Mouse (Mus musculus): ENCODE results near the gene Gnptg. TPM values are rescaled to one million over a fixed set of nuclear protein-coding genes. Genes with fewer than 3 reads are reported as not detected.
"Not testable (repeated sequence)": the region's sequence is repeated elsewhere in the genome, so short reads cannot be mapped to it uniquely, and the experiment has no call there.

Gene Gnptg
- polyA plus RNA-seq, 1 experiment, result 22.4 TPM

DNA sequence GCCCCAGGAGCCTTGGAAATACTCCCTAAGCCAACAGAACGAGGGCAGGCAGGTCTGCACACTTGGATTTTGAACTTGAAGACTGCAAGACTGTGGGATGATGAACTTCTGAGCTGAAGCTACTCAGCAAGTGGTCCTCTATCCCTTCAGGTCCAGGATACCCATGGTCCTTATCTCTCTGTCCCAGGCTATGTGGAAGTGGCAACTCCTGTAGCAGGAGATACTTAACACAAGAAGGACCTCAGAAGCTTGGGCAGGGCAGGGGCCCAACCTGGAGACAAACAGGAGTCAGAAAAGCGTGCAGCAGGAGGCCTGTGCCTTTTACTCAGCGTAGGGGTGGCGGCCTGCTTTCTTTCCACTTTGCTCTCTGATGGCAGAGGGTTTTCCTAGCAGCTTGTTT, 14.3 kb downstream of the Gnptg start:
- Histone ChIP-seq H3K4me1 (ENCODE audit: control insufficient read depth, insufficient read depth, insufficient read length) (peaks cover 30% of the 10 kb centered on the region), H3K36me3 (ENCODE audit: control insufficient read depth, insufficient read depth, low read length) (peaks cover 14% of the 10 kb centered on the region), H3K4me3 (ENCODE audit: extremely low read depth, insufficient read depth, insufficient read length) (no peak overlapping the region), H3K27me3 (ENCODE audit: control insufficient read depth, insufficient read depth, low read length) (no peaks in the 10 kb centered on the region), H3K27ac (ENCODE audit: insufficient read depth, low read length) (no peak overlapping the region)
- DNase-seq (ENCODE audit: low read depth in 1 of 2, low spot score in 2 of 2), result no peak
- TF ChIP-seq POLR2A (IDR thresholded peaks at IDR 0.05; ENCODE audit: low read depth, low read length), result no peak
- TF ChIP-seq CTCF (IDR thresholded peaks at IDR 0.05; ENCODE audit: extremely low read depth, insufficient read depth, insufficient read length, insufficient replicate concordance), result no peak
- 88% methylated on average over 4 of the region's 4 CpGs for WGBS

DNA sequence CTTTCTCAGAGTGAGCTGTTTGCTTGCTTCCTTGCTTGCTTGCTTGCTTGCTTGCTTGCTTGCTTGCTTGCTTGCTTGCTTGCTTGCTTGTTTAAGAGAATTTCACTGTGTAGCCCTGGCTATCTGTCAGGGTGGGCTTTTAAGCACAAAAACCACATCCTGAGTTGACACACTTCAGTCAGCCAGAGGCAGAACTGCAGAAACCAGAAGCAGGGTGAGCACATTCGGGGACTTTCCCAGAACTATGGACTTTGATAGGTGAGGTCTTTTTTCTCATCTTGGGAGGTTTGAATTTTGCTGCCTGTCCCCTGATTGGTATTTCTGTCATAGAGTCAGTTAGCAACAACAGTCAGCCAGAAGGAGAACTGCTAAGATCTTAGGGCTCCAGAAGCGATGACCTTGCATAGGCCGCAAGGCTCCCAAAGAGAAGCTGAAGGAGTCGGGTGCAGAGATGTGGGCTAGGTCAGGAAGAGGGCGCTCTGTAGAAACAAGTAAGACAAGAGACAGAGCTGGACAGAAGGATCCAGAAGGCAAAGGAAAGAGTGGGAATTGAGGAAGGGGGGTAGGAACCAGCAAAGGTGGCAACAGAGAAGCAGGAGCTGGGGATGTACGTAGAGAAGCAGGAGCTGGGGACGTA, 15.2 kb downstream of the Gnptg start:
- TF ChIP-seq POLR2A (IDR thresholded peaks at IDR 0.05; ENCODE audit: low read depth, low read length) (no peak), CTCF (IDR thresholded peaks at IDR 0.05; ENCODE audit: extremely low read depth, insufficient read depth, insufficient read length, insufficient replicate concordance) (no peak)
- H3K27me3 ChIP-seq (ENCODE audit: control insufficient read depth, insufficient read depth, low read length), result no peaks in the 10 kb centered on the region
- peaks cover 9% of the 10 kb centered on the region for H3K36me3 ChIP-seq (ENCODE audit: control insufficient read depth, insufficient read depth, low read length)
- H3K4me3 ChIP-seq (ENCODE audit: extremely low read depth, insufficient read depth, insufficient read length), result peak overlapping the region; percentile 0; the same call in 1 of the 2 replicates
- DNase-seq (ENCODE audit: low read depth in 1 of 2, low spot score in 2 of 2), result peak; percentile 42 to 53
- H3K27ac ChIP-seq (ENCODE audit: insufficient read depth, low read length), result peak overlapping the region; percentile 72
- peaks cover 34% of the 10 kb centered on the region for H3K4me1 ChIP-seq (ENCODE audit: control insufficient read depth, insufficient read depth, insufficient read length)
- WGBS, result 58% methylated on average over 7 of the region's 7 CpGs

DNA sequence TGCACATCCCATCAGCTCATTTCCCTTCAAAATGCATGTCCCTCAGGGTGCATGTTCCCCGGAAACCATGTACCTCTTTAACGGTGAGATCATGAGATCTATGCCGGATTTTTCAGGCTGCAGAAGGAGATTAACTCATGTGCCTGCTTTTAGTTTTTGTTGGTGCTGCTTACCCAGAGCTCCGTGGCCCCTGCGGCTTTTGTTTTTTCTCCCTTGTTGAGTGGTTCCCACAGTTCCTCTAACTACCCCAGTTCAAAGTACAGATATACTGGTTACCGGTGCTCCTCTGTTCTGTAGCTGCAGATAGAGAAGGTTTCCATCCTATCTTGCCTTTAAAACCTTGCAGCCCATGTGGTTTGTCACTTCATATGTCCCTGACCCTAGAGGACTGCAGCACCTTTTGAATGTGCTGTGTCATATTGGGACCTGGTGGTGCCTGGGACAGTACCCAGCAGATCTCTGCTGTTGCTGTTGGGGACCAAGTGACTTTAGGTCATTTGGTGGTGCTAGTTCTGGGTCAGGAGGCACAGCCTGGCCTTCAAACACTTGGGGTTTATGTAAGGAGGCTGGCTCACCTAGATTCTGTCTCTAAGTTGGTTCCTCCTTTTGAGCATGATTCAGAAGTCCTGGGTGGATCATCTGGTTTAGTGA, 16.8 kb downstream of the Gnptg start:
- peak overlapping the region; percentile 19 for H3K4me3 ChIP-seq (ENCODE audit: extremely low read depth, insufficient read depth, insufficient read length)
- DNase-seq (ENCODE audit: low read depth in 1 of 2, low spot score in 2 of 2), result no peak
- H3K36me3 ChIP-seq (ENCODE audit: control insufficient read depth, insufficient read depth, low read length), result peaks cover 7% of the 10 kb centered on the region; the same call in 1 of the 2 replicates
- 16% methylated on average over 6 of the region's 6 CpGs for whole genome bisulfite sequencing
- H3K4me1 ChIP-seq (ENCODE audit: control insufficient read depth, insufficient read depth, insufficient read length), result peaks cover 34% of the 10 kb centered on the region
- H3K27ac ChIP-seq (ENCODE audit: insufficient read depth, low read length), result peak overlapping the region; percentile 71
- no peaks in the 10 kb centered on the region for H3K27me3 ChIP-seq (ENCODE audit: control insufficient read depth, insufficient read depth, low read length)
- TF ChIP-seq CTCF (IDR thresholded peaks at IDR 0.05; ENCODE audit: extremely low read depth, insufficient read depth, insufficient read length, insufficient replicate concordance) (no peak), POLR2A (IDR thresholded peaks at IDR 0.05; ENCODE audit: low read depth, low read length) (no peak)

DNA sequence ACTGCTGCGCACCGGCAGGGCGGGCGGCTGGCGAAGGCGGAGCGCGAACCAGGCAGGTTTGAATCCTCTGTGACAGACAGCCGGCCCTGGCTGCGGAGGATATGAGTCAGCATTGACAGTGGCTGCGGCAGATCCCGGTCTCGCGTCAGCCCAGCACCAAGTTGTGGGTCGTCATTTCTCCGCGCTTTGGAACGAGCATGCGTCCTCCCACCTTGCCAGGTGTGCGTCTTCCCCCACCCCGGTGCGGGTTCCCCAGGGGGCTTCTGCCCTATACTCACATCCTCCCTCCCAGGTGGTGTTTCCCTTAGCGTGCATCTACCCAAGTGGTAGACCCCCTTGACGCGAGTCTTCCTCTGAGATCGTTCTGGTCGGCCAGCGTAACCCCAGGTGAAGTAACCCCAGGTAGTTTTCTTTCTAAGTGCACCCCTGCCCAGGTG, 17.4 kb downstream of the Gnptg start:
- 7% methylated on average over 17 of the region's 28 CpGs for WGBS
- not testable (repeated sequence) for H3K36me3 ChIP-seq (ENCODE audit: control insufficient read depth, insufficient read depth, low read length); DNase-seq (ENCODE audit: low read depth in 1 of 2, low spot score in 2 of 2); H3K27me3 ChIP-seq (ENCODE audit: control insufficient read depth, insufficient read depth, low read length)
- Histone ChIP-seq H3K4me1 (ENCODE audit: control insufficient read depth, insufficient read depth, insufficient read length) (peaks cover 34% of the 10 kb centered on the region), H3K27ac (ENCODE audit: insufficient read depth, low read length) (peak overlapping the region; percentile 71), H3K4me3 (ENCODE audit: extremely low read depth, insufficient read depth, insufficient read length) (peak overlapping the region; percentile 19; the same call in 1 of the 2 replicates)

DNA sequence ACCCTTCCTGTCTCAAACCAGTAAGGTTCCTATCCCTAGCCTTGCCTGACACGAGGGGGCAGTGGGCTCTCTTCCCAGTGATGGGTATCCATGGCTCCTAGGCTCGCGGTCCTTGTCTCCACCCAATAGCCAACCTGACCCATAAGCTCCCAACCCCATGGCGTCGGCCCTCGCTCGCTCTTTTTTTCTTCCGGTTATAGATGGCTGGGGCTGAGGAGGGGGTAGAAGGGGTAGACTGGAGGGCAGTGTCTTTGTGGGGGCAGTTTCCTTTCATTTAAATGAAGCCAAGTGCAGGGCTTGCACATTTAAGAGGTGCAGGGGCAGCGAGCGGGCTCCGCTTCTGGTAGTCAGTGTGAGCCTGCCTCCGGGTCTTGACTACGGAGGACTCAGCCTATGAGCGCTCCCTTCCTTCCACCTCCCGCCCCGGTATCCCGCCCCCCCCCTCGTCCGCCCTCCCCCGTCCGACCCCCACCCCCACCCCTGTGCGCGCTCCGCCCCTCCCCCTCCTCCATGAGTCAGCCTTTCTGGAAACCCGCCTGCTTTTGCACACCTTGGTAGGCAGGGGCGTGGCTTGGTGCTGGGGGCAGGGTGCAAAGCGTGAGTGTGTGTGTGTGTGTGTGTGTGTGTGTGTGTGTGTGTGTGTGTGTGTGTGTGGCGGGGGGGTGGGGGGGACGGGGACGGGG, 18.0 kb downstream of the Gnptg start:
- 5% methylated on average over 17 of the region's 30 CpGs for WGBS
- peaks cover 34% of the 10 kb centered on the region for H3K4me1 ChIP-seq (ENCODE audit: control insufficient read depth, insufficient read depth, insufficient read length)
- H3K4me3 ChIP-seq (ENCODE audit: extremely low read depth, insufficient read depth, insufficient read length), result peak overlapping the region; percentile 36
- no peaks in the 10 kb centered on the region for H3K27me3 ChIP-seq (ENCODE audit: control insufficient read depth, insufficient read depth, low read length)
- DNase-seq (ENCODE audit: low read depth in 1 of 2, low spot score in 2 of 2), result peak in 1 of 2 experiments; percentile 40
- H3K27ac ChIP-seq (ENCODE audit: insufficient read depth, low read length), result no peak overlapping the region
- H3K36me3 ChIP-seq (ENCODE audit: control insufficient read depth, insufficient read depth, low read length), result peaks cover 7% of the 10 kb centered on the region; the same call in 1 of the 2 replicates
- TF ChIP-seq POLR2A (IDR thresholded peaks at IDR 0.05; ENCODE audit: low read depth, low read length), result no peak; the same call in 1 of the 2 replicates
- no peak for TF ChIP-seq CTCF (IDR thresholded peaks at IDR 0.05; ENCODE audit: extremely low read depth, insufficient read depth, insufficient read length, insufficient replicate concordance)

DNA sequence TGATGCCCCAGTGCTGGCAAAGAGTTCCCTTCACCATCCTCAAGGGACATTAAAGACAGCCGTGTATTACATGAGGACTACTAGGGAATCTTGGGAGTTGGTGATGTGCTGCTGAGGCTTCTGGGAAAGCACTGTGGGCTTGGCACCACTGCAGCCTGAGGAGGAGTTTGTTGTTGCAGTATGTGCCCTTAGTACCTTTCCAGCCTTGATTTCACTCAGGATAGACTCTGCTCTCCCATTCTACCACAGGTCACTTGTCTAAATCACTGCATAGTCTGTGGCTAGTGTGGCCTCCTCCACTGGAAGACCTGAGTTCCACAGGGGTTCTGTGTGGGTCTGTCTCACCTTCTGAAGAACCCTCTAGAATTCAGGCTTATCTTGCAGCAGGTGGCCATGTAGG, 19.2 kb downstream of the Gnptg start:
- no peaks in the 10 kb centered on the region for H3K27me3 ChIP-seq (ENCODE audit: control insufficient read depth, insufficient read depth, low read length)
- H3K36me3 ChIP-seq (ENCODE audit: control insufficient read depth, insufficient read depth, low read length), result peaks cover 5% of the 10 kb centered on the region; the same call in 1 of the 2 replicates
- 89% methylated on average over 1 of the region's 1 CpGs for WGBS
- TF ChIP-seq CTCF (IDR thresholded peaks at IDR 0.05; ENCODE audit: extremely low read depth, insufficient read depth, insufficient read length, insufficient replicate concordance) (no peak), POLR2A (IDR thresholded peaks at IDR 0.05; ENCODE audit: low read depth, low read length) (no peak)
- H3K4me1 ChIP-seq (ENCODE audit: control insufficient read depth, insufficient read depth, insufficient read length), result peaks cover 34% of the 10 kb centered on the region
- no peak for DNase-seq (ENCODE audit: low read depth in 1 of 2, low spot score in 2 of 2)
- H3K27ac ChIP-seq (ENCODE audit: insufficient read depth, low read length), result no peak overlapping the region
- H3K4me3 ChIP-seq (ENCODE audit: extremely low read depth, insufficient read depth, insufficient read length), result no peak overlapping the region
